Mouse (Mus musculus) hindbrain, embryonic 14.5 days (tissue): ENCODE measurements at regions not wholly inside any gene's neighbourhood (a gene's known extent, or its start where the extent isn't known, plus 50 kb on each side); places are given as distances from the start of the nearest gene placed in this dataset.
A peak's percentile ranks its signal among the peaks of the same experiment; 100 is the strongest.

Source experiments
- ATAC-seq: fragments of 200-750 bp; cut with Nextera tagmentation; 2 replicates; pipeline ENCODE4 v1.8.0; 2017; ENCODE audit warnings: moderate number of reproducible peaks, mild to moderate bottlenecking, moderate TSS enrichment, moderate library complexity; ENCODE audit not compliant: low FRiP score
- DNase-seq: peaks from one replicate; pipeline ENCODE4 v3.0.0-alpha.2; 2015; ENCODE audit warnings: low spot score
- H3K27ac ChIP-seq: fragments of 300-500 bp; sonication (generic); 2 replicates; pipeline ENCODE4 v1.5.1; 2014; ENCODE audit warnings: mild to moderate bottlenecking, moderate library complexity
- H3K27me3 ChIP-seq: fragments of 300-500 bp; sonication (generic); 2 replicates; pipeline ENCODE4 v1.6.1; 2014; ENCODE audit warnings: mild to moderate bottlenecking, low read length, mixed read lengths; ENCODE audit not compliant: control insufficient read depth, insufficient read depth
- H3K36me3 ChIP-seq: fragments of 300-500 bp; sonication (generic); replicated peaks from 2 replicates; pipeline ENCODE4 v1.6.1; 2014; ENCODE audit not compliant: control insufficient read depth, insufficient read depth
- H3K4me1 ChIP-seq: fragments of 300-500 bp; sonication (generic); replicated peaks from 2 replicates; pipeline ENCODE4 v1.6.1; 2014; ENCODE audit warnings: antibody characterized with exemption, low read length, mixed read lengths; ENCODE audit not compliant: control insufficient read depth, insufficient read depth
- H3K4me2 ChIP-seq: fragments of 300-500 bp; sonication (generic); replicated peaks from 2 replicates; pipeline ENCODE4 v1.6.1; 2014; ENCODE audit warnings: mild to moderate bottlenecking, moderate library complexity
- H3K4me3 ChIP-seq: fragments of 300-500 bp; sonication (generic); replicated peaks from 2 replicates; pipeline ENCODE4 v1.5.1; 2014; ENCODE audit warnings: mild to moderate bottlenecking, low read length
- H3K9ac ChIP-seq: fragments of 300-500 bp; sonication (generic); 2 replicates; pipeline ENCODE4 v1.6.1; 2014
- H3K9me3 ChIP-seq: fragments of 300-500 bp; sonication (generic); 2 replicates; pipeline ENCODE4 v1.6.1; 2016; ENCODE audit warnings: low read length; ENCODE audit not compliant: control insufficient read depth
- WGBS: fragments of 180-500 bp; shearing (Covaris S2); extraction: QIAGEN DNeasy Blood & Tissue Kit; methylation state at CpG from one replicate; pipeline ENCODE4 v1.1.7; 2014; 5-methylcytosine and 5-hydroxymethylcytosine counted together

DNA sequence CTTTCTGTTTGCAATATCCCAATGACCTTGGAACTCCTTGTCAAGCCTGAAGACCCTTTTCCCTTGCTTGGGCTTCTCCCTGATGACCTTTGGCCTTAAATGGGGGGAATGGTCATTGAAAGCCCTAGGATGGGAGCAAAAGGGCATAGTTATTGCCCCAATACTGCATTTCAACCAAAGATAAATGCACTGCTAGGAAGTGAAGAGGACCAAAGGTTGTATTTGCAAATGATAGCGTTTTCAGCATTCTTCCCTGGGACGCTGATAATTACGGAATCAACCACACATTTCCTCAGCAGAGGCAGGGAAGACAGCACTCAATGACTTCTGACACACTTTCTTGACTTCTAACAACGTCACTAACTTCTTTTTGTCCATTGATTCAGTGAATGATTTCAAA is 158.1 kb upstream of the Egln3 start:
- ATAC-seq = no peak
- 95% methylated on average over 4 of the region's 4 CpGs for WGBS
- no peaks in the 10 kb centered on the region for H3K27me3 ChIP-seq

GRCm38 (mm10) chr12:54354187-54354586 is 150.5 kb upstream of the Egln3 start:
- ATAC-seq (no peak), DNase-seq (no peak)
- Histone ChIP-seq H3K4me1 (peaks cover 19% of the 10 kb centered on the region), H3K4me2 (no peak overlapping the region), H3K9me3 (no peaks in the 10 kb centered on the region), H3K9ac (no peak overlapping the region), H3K27me3 (no peaks in the 10 kb centered on the region), H3K27ac (no peak overlapping the region), H3K36me3 (no peaks in the 10 kb centered on the region), H3K4me3 (no peak overlapping the region)
- WGBS = 17% methylated on average over 6 of the region's 6 CpGs

More for the DNA sequence above, 158.1 kb upstream of the Egln3 start:
- Histone ChIP-seq H3K9me3 (no peaks in the 10 kb centered on the region), H3K4me2 (no peak overlapping the region), H3K4me1 (no peaks in the 10 kb centered on the region), H3K9ac (no peak overlapping the region), H3K27ac (no peak overlapping the region), H3K36me3 (no peaks in the 10 kb centered on the region), H3K4me3 (no peak overlapping the region)
- DNase-seq = no peak

- no peaks in the 10 kb centered on the region for H3K36me3 ChIP-seq
- WGBS = 21% methylated on average over 7 of the region's 7 CpGs
- H3K4me1 ChIP-seq = peaks cover 19% of the 10 kb centered on the region
- H3K27me3 ChIP-seq = no peaks in the 10 kb centered on the region
- DNase-seq (no peak), ATAC-seq (no peak)
- H3K4me2 ChIP-seq = no peak overlapping the region
- no peaks in the 10 kb centered on the region for H3K9me3 ChIP-seq
- H3K9ac ChIP-seq = no peak overlapping the region
- no peak overlapping the region for H3K27ac ChIP-seq
- H3K4me3 ChIP-seq = no peak overlapping the region
Measured at GRCm38 (mm10) chr12:54353694-54354093, 150.0 kb upstream of the Egln3 start.

- Histone ChIP-seq H3K4me1 (peaks cover 19% of the 10 kb centered on the region), H3K9ac (no peak overlapping the region), H3K27me3 (no peaks in the 10 kb centered on the region), H3K4me3 (no peak overlapping the region), H3K9me3 (no peaks in the 10 kb centered on the region), H3K36me3 (no peaks in the 10 kb centered on the region), H3K4me2 (no peak overlapping the region; the same call in 1 of the 2 replicates), H3K27ac (no peak overlapping the region; the same call in 1 of the 2 replicates)
- ATAC-seq = no peak
- DNase-seq = peak; percentile 75
- WGBS = 48% methylated on average over 10 of the region's 10 CpGs
Measured at GRCm38 (mm10) chr12:54352963-54353606, 149.4 kb upstream of the Egln3 start.

DNA sequence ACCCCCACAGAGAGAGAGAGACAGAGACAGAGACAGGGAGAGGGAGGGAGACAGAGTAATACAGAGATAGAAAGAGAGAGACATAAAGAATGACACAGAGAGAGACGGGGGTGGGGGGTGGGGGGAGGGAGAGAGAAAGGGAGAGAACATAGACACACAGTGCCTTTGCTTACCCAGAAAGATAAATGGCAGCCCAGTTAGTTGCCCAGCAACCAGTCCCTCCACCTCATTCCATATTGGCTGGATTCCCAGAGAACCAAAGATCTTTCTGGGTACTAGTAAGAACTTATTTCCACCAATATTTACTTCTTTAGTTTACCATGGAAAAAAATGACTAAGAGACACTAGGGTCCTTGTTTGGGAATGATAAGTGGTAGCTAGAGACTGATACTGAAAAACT is 146.6 kb upstream of the Egln3 start:
- no peaks in the 10 kb centered on the region for H3K9me3 ChIP-seq
- no peaks in the 10 kb centered on the region for H3K36me3 ChIP-seq
- H3K27ac ChIP-seq = no peak overlapping the region
- ATAC-seq (peak; percentile 75; the same call in 1 of the 2 replicates), DNase-seq (peak; percentile 75)
- no peak overlapping the region for H3K9ac ChIP-seq
- 36% methylated on average over 1 of the region's 1 CpGs for WGBS
- peaks cover 19% of the 10 kb centered on the region for H3K4me1 ChIP-seq
- H3K4me3 ChIP-seq = no peak overlapping the region
- no peak overlapping the region for H3K4me2 ChIP-seq
- H3K27me3 ChIP-seq = no peaks in the 10 kb centered on the region

GRCm38 (mm10) chr12:54349403-54349802 is 145.7 kb upstream of the Egln3 start:
- Histone ChIP-seq H3K4me2 (no peak overlapping the region), H3K9me3 (no peaks in the 10 kb centered on the region), H3K27ac (no peak overlapping the region), H3K4me1 (peaks cover 15% of the 10 kb centered on the region), H3K9ac (no peak overlapping the region), H3K36me3 (no peaks in the 10 kb centered on the region), H3K27me3 (no peaks in the 10 kb centered on the region), H3K4me3 (no peak overlapping the region)
- DNase-seq = no peak
- ATAC-seq = no peak
- WGBS = 68% methylated on average over 2 of the region's 2 CpGs

GRCm38 (mm10) chr12:54343493-54343892 is 139.8 kb upstream of the Egln3 start:
- no peak overlapping the region for H3K4me3 ChIP-seq
- no peak overlapping the region for H3K4me2 ChIP-seq
- no peak overlapping the region for H3K9ac ChIP-seq
- no peaks in the 10 kb centered on the region for H3K9me3 ChIP-seq
- no peak for ATAC-seq
- no peaks in the 10 kb centered on the region for H3K36me3 ChIP-seq
- no peaks in the 10 kb centered on the region for H3K4me1 ChIP-seq
- H3K27ac ChIP-seq = no peak overlapping the region
- DNase-seq = no peak
- WGBS = 90% methylated on average over 5 of the region's 5 CpGs
- H3K27me3 ChIP-seq = no peaks in the 10 kb centered on the region

DNA sequence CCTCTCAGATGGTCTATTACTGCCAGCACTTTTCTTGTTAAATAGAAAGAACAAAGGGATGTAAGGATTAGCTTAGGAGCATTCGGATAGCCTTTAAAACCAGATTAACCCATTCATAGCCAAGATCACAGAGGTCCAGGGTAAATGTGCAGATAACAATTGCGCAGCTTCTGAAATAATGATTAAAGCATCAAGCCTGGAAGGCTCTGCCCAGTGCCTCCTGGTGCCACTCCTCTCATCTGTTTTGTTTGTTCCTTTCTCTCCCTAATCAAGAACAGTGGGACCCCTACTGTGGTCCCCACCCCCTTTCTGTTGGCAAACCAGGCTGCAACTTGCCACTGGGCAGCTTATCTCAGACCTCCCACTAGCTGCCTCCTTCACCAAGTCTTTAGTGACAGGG is 131.8 kb upstream of the Egln3 start:
- Histone ChIP-seq H3K4me3 (no peak overlapping the region), H3K4me1 (peaks cover 17% of the 10 kb centered on the region; the same call in 1 of the 2 replicates), H3K27me3 (no peaks in the 10 kb centered on the region), H3K27ac (peak overlapping the region; percentile 75), H3K9ac (no peak overlapping the region), H3K4me2 (no peak overlapping the region), H3K36me3 (no peaks in the 10 kb centered on the region), H3K9me3 (no peaks in the 10 kb centered on the region)
- no peak for DNase-seq
- no peak for ATAC-seq
- WGBS = 7% methylated on average over 2 of the region's 2 CpGs

GRCm38 (mm10) chr12:54334491-54335132 is 131.0 kb upstream of the Egln3 start:
- H3K4me2 ChIP-seq = no peak overlapping the region
- no peaks in the 10 kb centered on the region for H3K36me3 ChIP-seq
- H3K9ac ChIP-seq = no peak overlapping the region
- no peak overlapping the region for H3K4me3 ChIP-seq
- ATAC-seq (peak; percentile 34; the same call in 1 of the 2 replicates), DNase-seq (no peak)
- 40% methylated on average over 9 of the region's 9 CpGs for WGBS
- H3K4me1 ChIP-seq = peaks cover 17% of the 10 kb centered on the region; the same call in 1 of the 2 replicates
- H3K27me3 ChIP-seq = no peaks in the 10 kb centered on the region
- no peaks in the 10 kb centered on the region for H3K9me3 ChIP-seq
- peak overlapping the region; percentile 75; the same call in 1 of the 2 replicates for H3K27ac ChIP-seq
